Mouse (Mus musculus) hindlimb bud, embryonic 11.5 days (tissue): ENCODE data around the gene Suclg1.

ENCODE experiments used
- DNase-seq: peaks from one replicate; pipeline ENCODE4 v3.0.0-alpha.2; 2012; ENCODE audit warnings: low read depth, low spot score; ENCODE audit errors: extremely low spot score

Suclg1 gene

DNA sequence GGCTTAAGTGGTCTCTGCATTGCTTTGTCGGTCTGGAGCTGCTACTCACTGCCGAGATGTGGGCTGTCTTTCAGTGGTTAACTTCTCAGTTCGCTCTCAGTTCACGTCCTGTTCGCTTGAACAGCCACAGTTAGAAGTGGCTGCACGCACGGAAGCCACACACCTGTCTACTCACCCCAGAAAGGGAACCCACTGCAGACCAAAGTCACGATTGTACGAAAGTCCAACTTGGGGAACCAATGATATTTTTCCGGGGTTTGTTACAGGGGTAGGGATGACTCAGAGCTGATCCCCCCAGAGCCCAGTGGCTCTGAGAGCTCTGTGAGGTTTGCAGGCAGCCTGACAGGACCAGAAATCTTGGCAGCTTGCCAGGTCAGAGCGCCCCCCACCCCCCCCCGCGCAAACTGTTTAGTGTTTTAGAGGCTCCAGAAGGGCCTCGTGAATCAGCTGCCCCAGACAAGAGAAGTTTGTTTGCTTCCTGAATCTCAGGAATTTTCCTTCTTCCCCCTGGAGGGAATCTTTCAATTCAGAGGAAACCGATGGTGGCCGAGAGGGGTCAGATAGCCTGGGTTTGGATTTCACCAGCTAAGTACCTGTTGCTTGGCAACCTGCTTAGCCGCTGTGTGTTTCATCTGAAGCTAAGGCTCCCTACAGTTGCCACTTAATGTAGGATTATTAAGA, 66.9 kb downstream of the Suclg1 start:
- peak; percentile 88 for DNase-seq

DNA sequence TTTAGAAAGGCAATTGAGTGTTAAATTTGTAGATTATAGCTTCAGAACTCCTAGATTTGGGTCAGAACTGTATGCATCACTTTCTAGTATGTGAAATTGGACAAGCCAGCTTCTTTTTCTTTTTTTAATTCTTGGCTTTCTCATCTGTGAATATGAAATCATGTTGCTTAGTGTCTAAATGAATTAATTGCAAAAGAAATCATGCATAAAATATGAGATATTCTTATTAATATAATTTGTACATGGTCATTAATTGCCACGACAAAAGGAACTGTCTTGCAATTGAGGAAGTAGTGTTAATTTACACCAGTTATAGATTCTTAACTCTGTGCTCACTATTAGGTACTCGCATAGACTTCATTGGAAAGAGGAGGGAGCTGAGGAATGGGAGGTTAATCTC, 74.1 kb downstream of the Suclg1 start:
- no peak for DNase-seq
